Mouse (Mus musculus): ENCODE measurements at regions not wholly inside any gene's neighbourhood (a gene's known extent, or its start where the extent isn't known, plus 50 kb on each side); places are given as distances from the start of the nearest gene placed in this dataset.

DNA sequence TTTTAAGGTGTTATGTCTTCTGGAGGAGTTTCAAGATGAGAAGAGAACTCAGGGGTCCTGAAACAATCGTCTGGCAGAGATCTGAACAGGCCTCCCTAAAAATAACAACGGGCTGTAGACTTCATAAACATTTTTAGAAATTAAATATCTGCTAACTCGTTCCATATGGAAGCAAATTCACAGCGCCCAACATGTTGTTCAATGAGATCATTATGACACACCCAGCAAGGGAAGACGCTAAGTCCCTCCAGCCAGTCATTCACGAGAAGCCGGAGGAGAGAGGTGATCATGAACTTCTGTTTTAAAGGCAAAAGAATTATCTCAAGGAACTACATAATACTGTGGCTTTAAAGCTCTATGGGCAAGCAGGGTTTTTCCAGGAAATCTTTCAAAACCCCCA, 334.8 kb downstream of the Efna5 start:
- no peak for DNase-seq (ENCODE audit: low spot score)

DNA sequence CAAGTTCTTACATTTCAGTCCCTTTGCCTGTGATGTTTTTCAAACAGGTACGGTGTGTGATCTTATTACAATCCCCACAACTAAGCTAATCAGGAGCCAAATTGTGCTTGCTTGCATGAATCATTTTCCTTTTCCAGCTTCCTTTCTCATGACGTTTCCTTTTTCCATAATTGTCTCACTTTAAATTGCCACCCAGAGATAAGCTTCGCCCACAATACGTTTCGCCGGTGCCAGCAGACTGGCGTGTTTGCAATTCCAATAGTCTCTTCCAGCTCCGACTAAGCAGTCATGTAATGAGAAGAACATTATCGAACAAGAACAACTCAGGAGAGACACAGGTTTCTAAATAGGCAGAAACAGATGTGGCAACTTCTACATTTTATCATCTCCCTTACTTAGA, 335.8 kb downstream of the Efna5 start:
- DNase-seq (ENCODE audit: low spot score), result peak; percentile 14

DNA sequence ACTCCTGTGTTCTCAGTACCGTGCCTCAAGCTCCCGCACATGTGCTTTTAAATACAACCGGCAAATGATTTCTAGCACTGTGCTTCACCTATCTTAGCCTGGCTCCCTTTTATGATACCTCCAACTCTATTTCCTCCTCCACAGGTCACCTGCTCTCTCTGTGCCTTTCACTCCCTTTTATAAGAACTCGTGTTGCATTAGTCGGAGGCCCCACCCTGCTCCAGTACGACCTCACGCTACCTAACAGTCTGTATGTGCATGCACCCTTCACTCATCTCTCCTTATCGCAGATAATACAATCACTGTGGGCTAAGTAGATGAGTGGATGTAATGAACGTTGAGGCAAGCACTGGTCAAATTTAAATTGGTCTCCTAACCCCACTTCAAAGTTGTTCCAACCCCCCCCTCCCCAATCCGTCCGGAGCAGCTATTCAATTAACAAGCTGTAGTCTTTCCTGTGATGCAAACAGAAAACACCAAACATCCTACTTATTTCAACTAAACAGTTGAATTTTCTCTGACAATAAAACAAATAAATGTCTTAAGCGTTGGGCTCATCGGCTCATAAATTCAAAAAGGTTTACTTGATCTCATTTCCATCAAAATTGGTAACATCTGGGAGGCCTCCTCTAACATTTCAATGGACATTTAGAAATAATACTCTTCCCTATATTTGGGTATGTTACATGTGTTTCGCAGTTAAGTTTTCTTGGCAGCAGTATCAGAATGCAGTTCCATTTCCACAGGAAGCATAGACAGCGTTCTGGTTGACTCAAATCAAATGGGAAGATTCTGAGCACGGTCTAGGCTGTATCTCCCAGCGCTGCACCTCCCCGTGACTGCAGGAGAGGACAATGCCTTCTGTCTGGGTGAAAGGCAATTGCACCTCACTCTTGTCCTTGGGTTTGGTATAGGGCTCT, 337.8 kb downstream of the Efna5 start:
- no peak for DNase-seq (ENCODE audit: low spot score)

DNA sequence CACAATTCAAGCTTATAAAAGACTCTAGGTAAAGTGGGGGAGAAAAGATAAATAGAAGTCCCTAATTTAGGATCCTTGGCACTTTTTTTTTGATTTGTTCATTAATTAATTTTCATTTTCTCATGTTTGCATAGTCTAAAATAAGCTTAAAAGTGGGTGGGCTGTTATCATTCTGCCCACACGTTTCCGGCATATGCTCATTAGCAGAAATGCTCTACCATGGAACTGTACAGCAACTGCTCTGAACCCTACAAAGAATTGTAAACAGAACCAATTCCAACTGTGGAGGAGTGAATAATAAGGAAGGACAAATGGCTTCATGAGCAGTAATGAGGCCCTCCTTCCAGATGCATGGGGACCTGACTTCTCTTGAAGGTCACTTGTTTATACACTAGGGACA, 351.2 kb downstream of the Efna5 start:
- DNase-seq (ENCODE audit: low spot score), result no peak

DNA sequence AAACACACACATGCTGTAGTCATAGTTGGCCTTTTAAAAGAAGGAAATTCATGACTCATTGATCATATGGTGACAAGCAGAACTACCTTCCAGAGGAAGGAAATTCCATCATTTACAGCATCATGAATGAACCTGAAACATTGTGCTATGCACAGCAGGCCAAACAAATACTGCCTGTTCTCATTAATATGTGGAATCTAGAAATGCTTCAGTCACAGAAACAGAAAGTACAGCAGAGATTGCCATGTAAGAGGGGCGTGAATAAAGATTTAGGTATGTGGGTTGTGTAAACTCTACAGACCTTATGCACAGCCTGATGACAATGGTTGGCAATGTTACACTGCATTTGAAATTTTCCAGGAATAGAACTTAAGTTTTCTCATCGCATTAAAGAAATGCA, 353.6 kb downstream of the Efna5 start:
- DNase-seq (ENCODE audit: low spot score), result no peak

DNA sequence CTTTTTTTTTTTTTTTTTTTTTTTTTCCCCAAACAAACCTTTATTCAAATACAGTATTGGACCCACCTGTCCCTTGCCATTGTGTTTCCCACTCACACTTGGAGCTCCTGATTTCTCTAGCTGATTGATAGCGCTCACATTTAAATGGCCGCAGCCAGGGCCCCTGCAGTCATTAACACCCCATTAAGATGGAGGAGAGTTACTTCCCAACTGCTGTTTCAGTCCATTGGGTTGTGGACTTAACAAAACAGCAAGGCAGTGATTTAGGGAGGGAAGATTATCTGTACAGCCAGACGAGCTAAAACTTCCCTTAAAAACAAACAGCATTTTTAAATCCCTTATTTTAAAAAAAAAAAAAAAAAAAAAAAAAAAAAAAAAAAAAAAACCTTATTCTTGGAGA, 367.5 kb downstream of the Efna5 start:
- DNase-seq (ENCODE audit: low spot score), result no peak

DNA sequence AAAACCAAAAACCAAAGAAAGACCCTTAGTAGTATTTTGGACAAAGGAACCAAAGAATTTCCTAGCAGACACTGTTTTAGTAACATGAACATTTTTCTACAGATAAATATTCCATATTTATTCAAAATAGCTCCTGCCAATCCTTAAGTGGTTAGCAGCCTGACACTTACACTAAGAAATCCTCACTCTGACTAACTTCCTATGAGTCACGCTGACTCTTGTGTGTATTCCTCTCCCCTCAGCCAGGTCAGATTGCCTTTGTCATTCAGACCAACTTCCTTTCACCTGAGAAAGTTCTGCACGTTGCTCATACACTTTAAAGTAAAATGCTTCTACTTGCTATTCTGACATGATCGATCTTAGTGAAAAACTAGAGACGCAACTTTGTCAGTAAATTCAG, 370.9 kb downstream of the Efna5 start:
- DNase-seq (ENCODE audit: low spot score), result no peak

DNA sequence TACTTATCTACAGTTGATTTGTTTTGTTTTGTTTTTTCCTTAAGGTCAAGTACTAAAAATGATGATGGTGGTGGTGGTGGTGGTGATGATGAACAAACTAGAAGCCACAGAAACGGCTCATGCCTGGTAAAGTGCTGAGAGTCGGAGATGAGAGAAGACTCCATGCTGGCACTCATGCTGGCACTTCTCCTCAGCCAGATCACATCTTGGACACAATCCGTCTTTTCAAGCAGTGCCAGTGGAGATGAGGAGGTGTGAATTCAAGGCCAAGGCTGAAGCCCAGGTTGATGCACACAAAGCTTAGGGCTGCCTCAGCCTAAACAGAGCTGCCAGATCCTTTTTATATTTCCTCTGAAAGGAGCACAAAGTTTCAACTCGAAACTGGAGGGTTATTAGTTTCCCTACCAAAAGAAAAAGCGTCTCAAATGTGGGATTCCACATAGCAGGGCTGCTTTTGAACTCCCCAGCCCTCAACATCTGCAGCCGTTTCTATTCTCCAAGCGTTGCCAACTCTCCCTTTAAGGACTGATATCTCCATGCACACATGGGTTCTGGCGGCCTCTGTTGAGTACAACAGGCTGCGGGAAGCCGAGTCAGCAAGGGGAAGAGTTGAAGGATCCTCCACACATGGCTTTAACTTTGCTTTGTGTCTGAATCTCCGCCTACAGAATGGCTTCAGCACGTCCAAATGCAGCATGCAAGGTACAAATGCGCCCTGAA, 373.2 kb downstream of the Efna5 start:
- no peak for DNase-seq (ENCODE audit: low spot score)

DNA sequence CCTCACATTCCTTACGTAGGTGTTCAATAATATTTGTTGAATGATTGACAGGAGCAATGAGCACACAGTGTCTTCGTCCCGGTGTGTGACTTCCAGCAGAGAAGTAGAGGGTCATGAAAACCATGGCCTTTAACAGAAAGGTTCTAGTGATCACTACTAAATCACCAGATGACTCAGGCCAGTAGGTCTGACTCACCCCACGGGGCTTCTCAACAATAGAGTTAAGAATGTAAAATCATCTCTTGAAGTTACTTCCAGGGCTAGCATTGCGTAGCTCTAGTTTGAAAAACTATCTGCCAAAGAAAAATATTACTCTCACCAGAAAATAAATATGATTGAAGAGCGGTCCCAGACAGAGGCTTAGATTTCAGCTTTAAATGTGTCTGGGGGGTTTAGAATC, 376.4 kb downstream of the Efna5 start:
- no peak for DNase-seq (ENCODE audit: low spot score)

DNA sequence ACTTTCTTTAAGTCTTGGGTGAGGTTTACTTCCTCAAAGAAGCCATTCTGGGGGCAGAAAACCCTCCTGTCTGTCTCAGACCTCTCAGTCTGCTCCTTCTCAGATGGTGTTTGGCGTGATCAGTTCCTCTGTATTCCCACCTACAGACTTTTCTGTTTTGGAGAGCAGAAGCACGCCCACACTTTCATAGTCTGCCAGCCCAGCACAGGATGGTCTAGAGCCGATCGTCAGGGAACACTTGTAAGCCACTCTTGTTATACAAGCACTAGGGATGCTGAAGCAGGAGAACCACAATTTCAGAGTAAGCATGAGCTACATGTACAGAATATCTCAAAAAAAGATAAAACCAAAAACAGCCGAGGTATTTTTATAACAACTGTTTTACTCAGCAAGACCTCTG, 410.4 kb downstream of the Efna5 start:
- no peak for DNase-seq (ENCODE audit: low spot score)

DNA sequence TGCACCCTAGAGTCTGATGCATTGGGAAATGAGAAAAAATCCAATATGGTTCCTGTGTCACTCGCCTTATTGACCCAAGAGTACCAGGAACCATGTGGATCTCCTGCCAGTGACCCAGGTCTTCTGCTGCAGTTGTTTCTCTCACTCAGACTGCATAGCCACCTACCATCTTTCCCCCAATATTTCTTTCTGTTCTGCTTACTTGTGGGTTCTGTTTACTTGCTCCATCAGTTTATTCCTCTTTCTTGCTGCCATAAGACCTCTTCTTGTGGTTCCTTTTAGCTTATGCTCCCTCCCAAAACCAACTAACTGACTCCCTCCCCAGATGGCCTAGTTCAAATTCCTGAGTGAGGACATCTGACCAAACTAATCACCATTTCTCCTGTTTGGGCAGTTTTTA, 411.8 kb downstream of the Efna5 start:
- no peak for DNase-seq (ENCODE audit: low spot score)

DNA sequence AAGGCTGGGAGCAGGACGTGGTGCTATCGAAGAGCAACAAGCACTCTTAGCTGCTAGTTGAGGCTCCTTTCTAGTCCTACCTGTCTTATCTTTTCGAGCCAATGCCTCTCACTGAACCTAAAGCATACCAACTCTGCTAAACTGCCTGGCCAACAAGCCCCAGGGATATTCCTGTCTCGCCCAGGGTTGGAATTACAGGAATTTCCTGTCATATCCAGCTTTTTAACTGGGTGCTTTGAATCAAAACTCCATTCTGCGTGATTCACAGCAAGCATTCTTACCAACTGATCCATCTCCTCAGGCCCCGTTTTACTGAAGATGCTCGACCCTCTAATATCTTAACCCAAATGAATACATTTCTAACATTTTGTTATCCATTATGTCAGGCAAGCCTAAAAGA, 412.3 kb downstream of the Efna5 start:
- no peak for DNase-seq (ENCODE audit: low spot score)

DNA sequence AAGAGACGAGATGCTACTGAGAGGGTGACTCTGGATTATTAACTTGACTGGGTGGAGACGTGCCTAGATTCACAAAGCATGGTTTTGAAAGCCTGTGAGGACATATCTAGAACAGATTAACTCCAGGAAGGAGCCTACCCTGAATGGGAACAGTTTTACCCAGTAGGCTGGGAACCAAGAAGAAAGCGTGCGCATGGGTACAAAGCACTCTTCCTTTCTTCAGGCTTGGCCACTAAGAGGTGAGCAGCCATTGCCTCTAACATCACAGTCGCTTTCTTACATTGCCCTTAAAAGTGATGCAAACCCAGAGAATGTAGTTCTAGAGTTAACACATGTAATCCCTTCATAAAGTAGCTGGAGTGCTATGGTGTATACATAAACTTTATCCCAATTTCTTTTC, 414.0 kb downstream of the Efna5 start:
- no peak for DNase-seq (ENCODE audit: low spot score)

DNA sequence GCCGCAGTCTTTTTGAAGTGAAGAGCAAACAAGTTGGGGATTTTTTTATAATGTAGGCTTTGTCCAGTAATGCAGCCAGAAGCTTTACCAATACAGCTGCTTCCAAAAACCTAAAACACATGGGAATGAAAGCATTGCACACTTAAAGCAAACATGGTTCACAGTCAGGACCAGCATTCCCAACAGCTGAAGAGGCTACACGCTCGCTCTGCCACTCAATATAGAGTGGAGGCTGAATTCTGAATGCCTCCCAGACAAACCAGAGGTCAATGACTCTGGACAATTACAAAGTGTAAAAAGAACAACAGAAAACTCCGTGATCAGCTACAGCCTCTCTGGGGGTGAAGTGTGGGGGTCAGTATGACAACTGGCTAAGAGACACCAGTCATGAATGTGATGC, 416.1 kb downstream of the Efna5 start:
- no peak for DNase-seq (ENCODE audit: low spot score)

DNA sequence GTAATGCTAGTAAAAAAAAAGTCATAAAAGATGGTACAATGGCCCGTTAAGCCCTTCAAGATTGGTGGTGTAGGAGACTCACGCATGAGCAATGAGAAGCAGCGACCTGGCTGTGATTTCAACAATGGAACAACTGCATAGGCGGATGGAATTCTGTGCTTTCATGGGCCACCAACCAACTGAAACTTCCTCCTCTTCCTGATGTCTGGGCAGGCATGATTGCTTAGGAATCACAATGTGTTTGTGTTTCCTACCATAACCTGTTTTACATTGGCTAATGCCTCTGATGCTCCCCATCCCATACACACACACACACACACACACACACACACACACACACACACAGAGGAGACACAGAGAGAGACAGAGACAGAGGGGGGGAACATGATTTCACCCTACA, 416.9 kb downstream of the Efna5 start:
- no peak for DNase-seq (ENCODE audit: low spot score)

DNA sequence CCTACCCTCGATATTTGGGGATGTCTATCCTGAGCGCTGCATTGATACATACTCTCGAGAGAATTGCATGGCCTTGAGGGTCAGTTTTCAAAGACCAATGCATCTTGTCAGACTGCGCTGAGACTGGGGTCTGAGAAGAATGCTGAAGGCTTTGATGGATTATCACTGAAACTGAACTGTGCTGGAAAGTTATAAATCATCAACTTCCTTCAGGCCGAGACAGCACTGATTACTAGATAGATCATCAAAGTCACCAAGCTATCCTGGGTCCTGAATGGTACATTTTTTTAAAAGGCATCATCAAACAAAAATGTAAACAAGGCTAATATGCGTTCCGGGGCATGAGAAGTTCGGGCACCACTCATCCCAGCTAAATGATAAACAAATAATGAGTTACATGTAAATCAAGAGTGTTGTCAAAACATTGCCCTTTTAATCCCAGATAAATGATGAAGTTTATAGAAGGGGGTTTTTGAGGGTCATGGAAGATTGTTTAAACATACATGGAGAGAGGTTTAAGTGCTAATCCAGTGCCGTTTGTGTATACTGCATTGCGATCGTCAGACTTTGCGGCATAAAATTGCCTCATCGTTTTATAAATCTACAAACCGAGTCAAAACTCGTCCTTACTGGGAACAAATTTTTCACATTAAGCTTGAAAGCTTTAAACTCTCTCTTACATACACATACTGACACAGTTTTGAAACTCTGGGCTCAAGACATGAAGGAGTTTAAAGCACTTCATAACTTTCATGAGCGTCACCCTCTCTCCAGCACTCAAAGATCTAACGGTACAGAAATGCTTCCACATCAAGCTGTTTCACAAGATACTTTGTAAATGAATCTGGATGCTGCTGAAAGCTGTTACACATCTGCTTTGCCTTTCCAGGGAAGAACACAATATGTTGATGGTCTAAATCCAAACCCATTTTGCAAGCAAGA, 419.5 kb downstream of the Efna5 start:
- DNase-seq (ENCODE audit: low spot score), result no peak

DNA sequence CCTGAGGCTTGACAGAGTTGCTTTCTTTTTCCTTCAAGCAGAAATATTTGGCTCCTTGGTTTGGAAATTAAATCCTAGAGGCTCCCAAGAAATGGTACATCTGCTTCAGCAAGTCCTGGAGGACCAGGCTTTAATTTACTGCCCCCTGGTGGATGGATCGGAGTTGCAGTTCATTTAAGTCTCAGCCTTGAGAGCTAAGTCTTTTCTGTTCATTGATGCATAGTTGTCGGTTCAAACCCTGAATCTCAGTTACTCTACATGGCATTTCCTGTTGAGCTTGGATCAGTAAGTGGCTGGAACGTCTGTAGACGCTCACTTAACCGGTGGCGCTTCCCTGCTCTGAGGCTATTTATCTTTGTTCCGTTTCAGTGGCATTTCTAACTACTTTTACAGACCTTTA, 422.2 kb downstream of the Efna5 start:
- DNase-seq (ENCODE audit: low spot score), result peak; percentile 58

DNA sequence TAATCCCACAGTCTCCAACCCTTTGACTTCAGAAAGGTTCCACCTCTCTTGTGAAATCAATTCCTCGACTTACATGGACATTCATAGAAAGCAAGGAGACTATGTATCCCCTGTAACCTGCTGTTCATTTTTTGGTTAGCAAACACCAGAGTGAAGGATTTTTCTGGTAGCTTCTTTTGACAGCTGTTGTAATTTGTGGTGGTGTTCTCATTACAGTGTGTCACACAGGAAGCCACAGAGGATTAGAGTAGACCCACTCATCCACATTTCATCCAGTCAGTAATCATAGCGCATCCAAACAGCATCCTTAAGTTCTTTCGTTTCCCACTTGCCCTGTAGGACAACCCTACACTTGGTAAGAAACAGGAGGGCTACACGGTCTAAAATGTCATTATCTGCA, 443.1 kb downstream of the Efna5 start:
- DNase-seq (ENCODE audit: low spot score), result no peak

DNA sequence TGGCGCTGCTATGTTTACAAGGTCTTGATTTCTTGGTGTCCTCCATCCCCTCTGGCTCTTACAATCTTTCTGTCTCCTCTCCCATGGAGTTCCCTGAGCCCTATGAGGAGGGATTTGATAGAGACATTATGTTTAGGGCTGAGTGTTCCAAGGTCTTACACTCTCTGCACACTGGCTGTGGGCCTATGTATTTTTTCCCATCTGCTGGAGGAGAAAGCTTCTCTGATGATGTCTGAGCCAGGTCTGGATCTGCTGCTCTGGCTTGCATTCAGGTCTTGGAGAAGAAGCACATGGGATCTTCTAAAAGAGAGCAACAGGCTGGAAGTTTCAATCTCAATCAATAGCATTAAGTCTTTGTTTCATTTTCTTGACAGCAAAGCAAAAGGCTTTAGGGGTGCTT, 445.1 kb downstream of the Efna5 start:
- no peak for DNase-seq (ENCODE audit: low spot score)

DNA sequence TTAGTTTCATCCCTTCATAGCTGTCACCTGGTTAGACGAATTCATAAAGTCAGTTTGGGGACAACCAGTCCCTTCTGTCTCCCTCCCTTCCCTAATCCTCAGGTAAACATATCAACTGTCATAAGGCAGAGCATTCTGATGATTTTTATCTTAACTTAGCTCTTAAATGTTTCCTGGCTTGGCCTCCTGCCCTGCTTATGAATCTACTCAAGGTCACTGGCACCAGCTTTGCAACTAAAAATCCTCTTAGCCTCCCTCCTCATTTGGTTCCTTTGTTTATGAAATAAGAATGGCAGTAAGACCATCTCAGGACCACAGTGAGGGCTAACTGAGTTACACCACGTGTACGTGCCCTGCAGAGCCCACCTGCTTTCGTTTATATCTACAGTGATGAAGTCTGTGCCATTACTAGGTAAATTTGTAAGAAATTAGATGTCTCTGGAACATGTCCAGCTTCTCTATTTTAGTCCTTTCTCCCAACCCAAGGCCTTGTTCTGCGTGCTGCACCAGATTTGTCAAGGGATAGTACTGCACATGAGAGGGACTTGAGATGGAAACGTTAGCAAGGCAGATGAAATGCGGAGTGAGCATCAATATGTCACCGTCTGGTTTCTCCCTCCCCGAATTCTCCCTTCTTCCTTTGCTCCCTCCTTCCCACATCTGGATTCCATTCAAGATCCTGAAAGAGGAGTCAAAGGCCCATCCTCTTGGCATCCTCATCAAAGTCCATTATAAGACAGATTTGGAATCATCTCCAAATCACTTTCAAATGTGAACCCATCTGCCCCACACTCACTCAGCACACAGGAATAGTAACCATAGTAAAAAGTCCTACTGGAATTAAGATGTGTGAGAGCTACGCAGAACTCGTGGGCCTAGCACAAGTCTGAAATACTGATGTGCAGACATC, 457.4 kb downstream of the Efna5 start:
- no peak for DNase-seq (ENCODE audit: low spot score)

DNA sequence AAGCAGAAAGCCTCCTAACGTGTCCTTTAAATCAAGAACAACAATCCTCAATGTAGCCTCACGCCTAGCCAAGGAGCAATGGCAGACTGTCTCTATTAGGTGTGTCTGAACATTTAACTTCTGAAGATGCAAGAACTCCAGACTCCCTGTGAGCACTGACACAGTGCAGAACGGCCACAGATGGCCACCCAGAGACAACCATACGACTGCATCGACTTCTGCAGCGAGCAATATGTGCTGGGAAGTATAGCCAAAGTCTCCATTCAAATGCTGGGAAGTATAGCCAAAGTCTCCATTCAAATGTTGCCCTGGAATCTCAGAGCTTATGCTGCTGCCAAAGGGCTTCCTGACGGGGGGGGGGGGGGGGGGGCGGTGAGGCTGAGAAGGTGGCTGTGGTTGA, 463.5 kb downstream of the Efna5 start:
- no peak for DNase-seq (ENCODE audit: low spot score)
